Mouse (Mus musculus) small intestine, adult 2 months (tissue): ENCODE data around the gene Nfrkb.

Experiments used
- CTCF ChIP-seq: fragments of 200-500 bp; IDR thresholded peaks from 2 replicates; pipeline ENCODE4 v1.5.1; 2012; ENCODE audit warnings: low read depth, mild to moderate bottlenecking, control low read depth, inconsistent platforms, low read length, moderate library complexity, mixed read lengths; ENCODE audit not compliant: insufficient replicate concordance, insufficient read length; ENCODE audit errors: extremely low read depth
- POLR2A ChIP-seq: fragments of 200-500 bp; IDR thresholded peaks from 2 replicates; pipeline ENCODE4 v1.6.1; 2012; ENCODE audit warnings: low read depth, mild to moderate bottlenecking, control low read depth, inconsistent platforms, low read length, moderate library complexity

DNA sequence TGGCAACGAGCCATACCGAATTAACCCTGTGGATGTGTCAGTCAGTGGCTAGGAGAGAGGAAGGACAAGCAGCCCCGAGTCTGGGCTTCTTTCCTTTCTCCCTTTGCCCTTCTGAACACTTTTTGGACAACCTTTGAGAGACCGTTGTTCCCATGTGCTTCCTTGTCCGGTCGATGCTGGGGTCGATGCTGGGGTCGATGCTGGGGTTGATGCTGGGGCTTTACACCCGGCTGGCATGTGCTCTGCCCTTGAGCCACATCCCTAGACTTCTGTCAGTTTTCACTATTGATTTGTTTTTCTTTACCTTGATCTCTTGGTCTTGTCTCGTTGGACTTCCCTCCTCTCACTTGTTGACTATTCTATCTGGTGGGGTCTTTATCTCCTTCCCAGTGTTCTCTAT, 32.5 kb upstream of the Nfrkb start:
- TF ChIP-seq CTCF (no peak), POLR2A (no peak)
